Mouse (Mus musculus) embryo, embryonic 10.5 days (tissue): ENCODE measurements around the gene Clca4b.
"Not testable (repeated sequence)": the region's sequence is repeated elsewhere in the genome, so short reads cannot be mapped to it uniquely, and the experiment has no call there.

Experiments used
- DNase-seq: peaks from one replicate; pipeline ENCODE4 v3.0.0-alpha.2; 2015; ENCODE audit warnings: low spot score

The Clca4b gene

GRCm38 (mm10) chr3:144932335-144932734, at the start of gene Clca4b:
TSS of gene Clca4b (minus strand) at chr3:144932529.
- DNase-seq = no peak

GRCm38 (mm10) chr3:144980551-144980950, 48.2 kb upstream of the Clca4b start:
- DNase-seq = no peak

GRCm38 (mm10) chr3:144977631-144978030, 45.3 kb upstream of the Clca4b start:
- no peak for DNase-seq

GRCm38 (mm10) chr3:144976091-144976490, 43.8 kb upstream of the Clca4b start:
- no peak for DNase-seq

GRCm38 (mm10) chr3:144974945-144975344, 42.6 kb upstream of the Clca4b start, which contains the start of gene Clca4a:
TSS of gene Clca4a (minus strand) at chr3:144975045.
- no peak for DNase-seq

- peak; percentile 20 for DNase-seq
These were observed 39.4 kb upstream of the Clca4b start for GRCm38 (mm10) chr3:144971553-144972270.

- no peak for DNase-seq
These were observed 37.4 kb upstream of the Clca4b start for GRCm38 (mm10) chr3:144969755-144970154.

GRCm38 (mm10) chr3:144966074-144966473, 33.7 kb upstream of the Clca4b start:
- no peak for DNase-seq

GRCm38 (mm10) chr3:144950829-144951228, 18.5 kb upstream of the Clca4b start:
- no peak for DNase-seq

- DNase-seq = not testable (repeated sequence)
These were observed 15.0 kb upstream of the Clca4b start for GRCm38 (mm10) chr3:144947376-144947775.

- DNase-seq = not testable (repeated sequence)
These were observed 1.3 kb upstream of the Clca4b start for GRCm38 (mm10) chr3:144933625-144934024.

- no peak for DNase-seq
These were observed 722 bp upstream of the Clca4b start for GRCm38 (mm10) chr3:144933011-144933491.

- DNase-seq = no peak
These were observed 18.3 kb downstream of the Clca4b start for GRCm38 (mm10) chr3:144914014-144914413.

- DNase-seq = no peak
These were observed 35.2 kb downstream of the Clca4b start for GRCm38 (mm10) chr3:144897042-144897678.

- DNase-seq = no peak
These were observed 42.0 kb downstream of the Clca4b start for GRCm38 (mm10) chr3:144890246-144890758.

GRCm38 (mm10) chr3:144886957-144887356, 45.4 kb downstream of the Clca4b start:
- no peak for DNase-seq

- peak; percentile 20 for DNase-seq
These were observed 60.3 kb downstream of the Clca4b start for GRCm38 (mm10) chr3:144872012-144872411.
